Mouse (Mus musculus) liver, embryonic 11.5 days (tissue): ENCODE results near the gene Olfr609. TPM values are rescaled to one million over a fixed set of nuclear protein-coding genes. Genes with fewer than 3 reads are reported as not detected.
"Not testable (repeated sequence)": the region's sequence is repeated elsewhere in the genome, so short reads cannot be mapped to it uniquely, and the experiment has no call there.

Source experiments
- ATAC-seq: fragments of 200-750 bp; cut with Nextera tagmentation; replicated peaks from 2 replicates; pipeline ENCODE4 v1.8.0; 2017; ENCODE audit warnings: moderate number of reproducible peaks, mild to moderate bottlenecking, moderate TSS enrichment, moderate library complexity; ENCODE audit not compliant: low FRiP score
- DNase-seq: peaks from one replicate; pipeline ENCODE4 v3.0.0-alpha.2; 2017; ENCODE audit warnings: low spot score
- H3K27ac ChIP-seq: fragments of 300-500 bp; sonication (generic); 2 replicates; pipeline ENCODE4 v1.5.1; 2014; ENCODE audit warnings: mild to moderate bottlenecking, low read depth, low read length, control low read depth
- H3K27me3 ChIP-seq: fragments of 300-500 bp; sonication (generic); replicated peaks from 2 replicates; pipeline ENCODE4 v1.6.1; 2014; ENCODE audit warnings: low read length, mixed read lengths; ENCODE audit not compliant: control insufficient read depth, insufficient read depth
- H3K36me3 ChIP-seq: fragments of 300-500 bp; sonication (generic); 2 replicates; pipeline ENCODE4 v1.6.1; 2014; ENCODE audit warnings: mild to moderate bottlenecking, low read length, moderate library complexity, mixed read lengths; ENCODE audit not compliant: control insufficient read depth, insufficient read depth
- H3K4me1 ChIP-seq: fragments of 300-500 bp; sonication (generic); replicated peaks from 2 replicates; pipeline ENCODE4 v1.6.1; 2014; ENCODE audit warnings: low read length, mixed read lengths; ENCODE audit not compliant: control insufficient read depth, insufficient read depth
- H3K4me2 ChIP-seq: fragments of 300-500 bp; sonication (generic); 2 replicates; pipeline ENCODE4 v1.6.1; 2014; ENCODE audit warnings: mild to moderate bottlenecking, control low read depth, moderate library complexity
- H3K4me3 ChIP-seq: fragments of 300-500 bp; sonication (generic); 2 replicates; pipeline ENCODE4 v1.5.1; 2014; ENCODE audit warnings: low read depth, low read length, control low read depth
- H3K9ac ChIP-seq: fragments of 300-500 bp; sonication (generic); 2 replicates; pipeline ENCODE4 v1.6.1; 2014; ENCODE audit warnings: low read depth, low read length, control low read depth
- H3K9me3 ChIP-seq: fragments of 300-500 bp; sonication (generic); 2 replicates; pipeline ENCODE4 v1.6.1; 2016; ENCODE audit warnings: low read length, inconsistent platforms, mixed read lengths; ENCODE audit not compliant: control insufficient read depth
- WGBS: fragments of 180-500 bp; shearing (Covaris S2); extraction: QIAGEN DNeasy Blood & Tissue Kit; methylation state at CpG from one replicate; pipeline ENCODE4 v1.1.7; 2014; 5-methylcytosine and 5-hydroxymethylcytosine counted together
- polyA plus RNA-seq: library from polyadenylated mRNA; unstranded; fragments of >200 nt; fragmentation: Nextera tagmentation; extraction: Ambion mirVana; gene quantifications from 2 replicates; pipeline ENCODE4 v1.2.1, GENCODE M21; 2014

Olfr609 gene
- not detected in 2 replicates for polyA plus RNA-seq

DNA sequence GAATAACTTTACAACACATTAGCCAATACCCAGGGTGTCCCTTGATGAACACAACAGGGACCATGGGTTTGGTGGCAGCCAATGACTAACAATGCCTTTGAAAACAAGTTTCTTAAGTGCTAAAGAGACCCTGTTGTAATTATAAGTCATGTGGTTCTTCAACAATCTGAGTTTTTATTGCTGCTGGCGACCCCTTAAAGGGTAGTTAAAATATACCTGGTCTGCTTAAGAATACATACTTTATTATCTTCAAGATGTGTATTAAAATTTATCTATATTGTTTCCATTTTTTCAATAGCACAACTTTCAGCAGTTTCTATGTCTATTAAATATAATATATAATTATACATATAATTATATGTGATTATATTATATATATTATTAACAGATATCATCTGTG lies at the start of gene Olfr609:
Gene Olfr609 (minus strand): TSS at position 101 of the 400 bp plus-strand sequence.
- DNase-seq, result no peak
- H3K4me2 ChIP-seq, result no peak within 1 kb of the TSS
- H3K9ac ChIP-seq, result no peak within 1 kb of the TSS
- H3K27ac ChIP-seq, result no peak within 1 kb of the TSS
- H3K27me3 ChIP-seq, result no peaks in the 10 kb centered on the region
- H3K4me1 ChIP-seq, result no peaks in the 10 kb centered on the region
- ATAC-seq, result no peak
- H3K36me3 ChIP-seq, result no peaks in the 10 kb centered on the region
- no peak within 1 kb of the TSS for H3K4me3 ChIP-seq
- no peaks in the 10 kb centered on the region for H3K9me3 ChIP-seq
- 61% methylated on average over 1 of the region's 1 CpGs for WGBS

DNA sequence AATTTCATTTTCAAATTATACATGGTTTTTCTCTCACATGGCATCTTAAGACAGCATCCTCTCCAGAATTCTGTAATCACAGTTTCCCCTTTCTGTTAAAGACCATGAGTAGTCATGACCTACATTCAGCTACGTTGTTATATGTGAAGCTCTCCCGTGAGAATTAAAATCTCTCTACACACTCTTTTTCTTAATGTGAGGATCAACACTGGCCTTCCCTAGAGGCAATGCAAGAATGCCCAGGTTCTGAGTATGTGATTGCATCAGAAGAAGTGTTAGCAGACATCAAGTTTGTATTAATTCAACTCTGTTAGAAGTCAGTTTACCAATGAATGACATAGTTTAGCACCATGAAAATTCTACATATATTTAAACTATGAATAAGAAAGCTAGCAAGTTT lies 44.8 kb upstream of the Olfr609 start, which contains the start of gene Olfr612:
Gene Olfr612 (minus strand): TSS at position 101 of the 400 bp plus-strand sequence.
- not testable (repeated sequence) for H3K4me2 ChIP-seq, H3K4me1 ChIP-seq, H3K9ac ChIP-seq, H3K4me3 ChIP-seq, H3K9me3 ChIP-seq, H3K27ac ChIP-seq, H3K36me3 ChIP-seq, ATAC-seq, H3K27me3 ChIP-seq, DNase-seq
- 75% methylated on average over 2 of the region's 2 CpGs for WGBS

DNA sequence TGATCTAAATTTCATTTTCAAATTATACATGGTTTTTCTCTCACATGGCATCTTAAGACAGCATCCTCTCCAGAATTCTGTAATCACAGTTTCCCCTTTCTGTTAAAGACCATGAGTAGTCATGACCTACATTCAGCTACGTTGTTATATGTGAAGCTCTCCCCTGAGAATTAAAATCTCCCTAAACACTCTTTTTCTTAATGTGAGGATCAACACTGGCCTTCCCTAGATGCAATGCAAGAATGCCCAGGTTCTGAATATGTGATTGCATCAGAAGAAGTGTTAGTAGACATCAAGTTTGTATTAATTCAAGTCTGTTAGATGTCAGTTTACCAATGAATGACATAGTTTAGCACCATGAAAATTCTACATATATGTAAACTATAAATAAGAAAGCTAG lies 22.9 kb upstream of the Olfr609 start, which contains the start of gene Olfr611:
Gene Olfr611 (minus strand): TSS at position 101 of the 400 bp plus-strand sequence.
- H3K9ac ChIP-seq, H3K4me1 ChIP-seq, H3K36me3 ChIP-seq, H3K9me3 ChIP-seq, DNase-seq, ATAC-seq, H3K4me3 ChIP-seq, H3K27me3 ChIP-seq, H3K4me2 ChIP-seq, H3K27ac ChIP-seq: not testable (repeated sequence)
- WGBS, result 64% methylated on average over 1 of the region's 1 CpGs

DNA sequence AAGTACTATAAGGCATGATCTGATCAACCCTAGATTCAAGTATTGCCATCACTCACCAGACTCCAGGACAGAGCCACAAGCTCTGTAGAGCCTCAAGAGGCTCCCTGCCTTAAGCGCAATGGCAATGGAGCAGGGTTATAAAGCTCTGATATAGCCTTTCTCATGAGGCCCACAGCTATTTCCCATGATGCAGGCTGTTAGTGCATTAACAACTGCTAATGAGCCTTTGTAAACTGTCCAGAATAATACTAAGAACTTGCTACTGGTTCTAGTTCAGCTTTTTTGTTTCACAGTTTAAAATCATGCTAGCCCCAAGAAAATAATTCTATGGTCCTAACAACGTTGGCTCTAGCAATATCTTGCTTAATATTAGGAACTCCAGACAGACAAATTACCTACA lies 14.2 kb upstream of the Olfr609 start, which contains the start of gene Olfr610:
Gene Olfr610 (minus strand): TSS at position 101 of the 400 bp plus-strand sequence.
- Histone ChIP-seq H3K4me3 (no peak within 1 kb of the TSS), H3K27ac (no peak within 1 kb of the TSS), H3K27me3 (no peaks in the 10 kb centered on the region), H3K4me2 (no peak within 1 kb of the TSS), H3K9ac (no peak within 1 kb of the TSS), H3K36me3 (no peaks in the 10 kb centered on the region), H3K4me1 (no peaks in the 10 kb centered on the region), H3K9me3 (no peaks in the 10 kb centered on the region)
- DNase-seq (no peak), ATAC-seq (no peak)
- WGBS, result 71% methylated on average over 2 of the region's 2 CpGs

DNA sequence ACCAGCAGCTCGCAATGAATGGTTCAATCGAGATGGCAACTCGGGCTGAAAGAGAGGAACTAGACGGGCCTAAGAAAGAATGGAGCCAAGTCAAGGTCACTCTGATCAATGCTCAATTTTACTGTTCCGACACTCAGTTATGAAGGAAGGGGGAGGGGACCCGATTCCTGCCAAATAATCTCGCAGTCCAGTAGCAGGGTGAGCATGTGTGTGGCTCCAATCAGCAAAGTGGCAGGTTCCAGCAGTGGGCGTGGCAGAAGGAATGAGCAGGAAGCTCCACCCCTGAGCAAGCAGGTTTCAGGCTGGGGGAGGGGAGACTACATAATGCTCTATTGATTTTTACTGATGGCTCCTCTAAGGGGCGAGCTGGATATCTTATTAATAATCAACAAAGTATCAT lies 20.8 kb downstream of the Olfr609 start:
- not testable (repeated sequence) for H3K9me3 ChIP-seq, H3K9ac ChIP-seq, H3K4me2 ChIP-seq, H3K36me3 ChIP-seq, ATAC-seq, DNase-seq, H3K4me3 ChIP-seq, H3K4me1 ChIP-seq, H3K27me3 ChIP-seq, H3K27ac ChIP-seq
- WGBS, result 81% methylated on average over 9 of the region's 9 CpGs

DNA sequence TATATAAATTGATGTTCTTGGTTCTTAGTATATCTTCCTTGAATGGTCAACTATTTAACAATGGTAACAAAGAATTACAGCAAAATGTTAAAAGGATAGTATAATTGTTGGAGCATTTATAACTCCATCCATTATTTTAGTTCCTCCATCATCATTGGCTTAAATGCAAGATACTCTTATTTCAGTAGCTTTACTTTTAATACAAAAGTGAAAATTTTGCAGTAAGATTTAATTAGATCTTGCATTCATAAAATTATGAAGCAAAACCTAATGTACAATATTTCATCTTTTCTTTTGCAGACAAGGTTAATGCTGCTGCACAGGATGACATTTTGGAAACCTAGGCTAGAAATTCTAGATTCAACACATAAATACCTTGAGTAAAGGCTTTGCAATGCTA lies 28.3 kb downstream of the Olfr609 start, which contains the start of gene Olfr608:
Gene Olfr608 (plus strand): TSS at position 301 of the 400 bp plus-strand sequence.
- DNase-seq (no peak), ATAC-seq (no peak)
- Histone ChIP-seq H3K27ac (no peak within 1 kb of the TSS), H3K9me3 (no peaks in the 10 kb centered on the region), H3K4me1 (no peaks in the 10 kb centered on the region), H3K27me3 (no peaks in the 10 kb centered on the region), H3K4me2 (no peak within 1 kb of the TSS), H3K36me3 (no peaks in the 10 kb centered on the region), H3K9ac (no peak within 1 kb of the TSS), H3K4me3 (no peak within 1 kb of the TSS)

DNA sequence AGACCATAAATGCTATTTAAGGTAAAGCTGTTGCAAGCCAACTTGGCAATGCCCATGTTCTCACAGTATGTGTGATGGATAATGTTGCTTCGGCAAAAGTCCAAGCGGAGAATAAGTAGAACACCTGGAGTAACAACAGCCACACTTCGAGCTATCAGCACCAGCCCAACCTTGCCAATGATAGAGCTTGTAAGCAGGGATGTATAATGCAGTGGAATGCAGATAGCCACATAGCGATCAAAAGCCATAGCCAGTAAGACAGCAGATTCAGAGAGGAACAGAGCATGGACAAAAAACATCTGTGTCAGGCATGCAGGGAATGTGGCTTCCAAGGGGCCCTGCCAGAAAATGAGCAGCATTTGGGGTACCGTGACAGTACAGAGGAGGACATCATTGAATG lies 37.3 kb downstream of the Olfr609 start:
- Histone ChIP-seq H3K36me3 (no peaks in the 10 kb centered on the region), H3K9me3 (no peaks in the 10 kb centered on the region), H3K27me3 (no peaks in the 10 kb centered on the region), H3K9ac (no peak overlapping the region), H3K4me3 (no peak overlapping the region), H3K4me1 (no peaks in the 10 kb centered on the region), H3K27ac (no peak overlapping the region), H3K4me2 (no peak overlapping the region)
- DNase-seq (no peak), ATAC-seq (no peak)
- 87% methylated on average over 5 of the region's 5 CpGs for WGBS

DNA sequence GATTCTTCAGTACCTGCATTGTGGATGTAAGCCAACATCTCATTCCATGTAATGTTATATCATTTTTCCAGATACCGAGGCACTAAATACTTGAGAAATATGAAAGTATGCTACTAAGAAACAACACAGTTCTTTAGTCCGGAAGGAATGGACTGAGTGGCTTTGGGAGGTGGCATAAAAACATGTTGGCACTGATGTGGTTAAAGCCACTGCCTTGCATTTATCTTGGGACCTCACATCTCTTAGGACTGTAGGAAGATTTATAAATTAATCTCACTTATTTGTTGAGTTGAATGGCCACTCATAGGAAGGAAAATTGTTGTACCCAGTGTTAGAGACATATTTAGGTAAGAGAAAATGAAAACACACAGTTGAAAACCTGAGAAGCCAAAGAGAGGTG lies 49.1 kb downstream of the Olfr609 start, which contains the start of gene Olfr606:
Gene Olfr606 (plus strand): TSS at position 301 of the 400 bp plus-strand sequence.
- Histone ChIP-seq H3K9ac (no peak within 1 kb of the TSS), H3K36me3 (no peaks in the 10 kb centered on the region), H3K9me3 (no peaks in the 10 kb centered on the region), H3K4me3 (no peak within 1 kb of the TSS), H3K27ac (no peak within 1 kb of the TSS), H3K4me2 (no peak within 1 kb of the TSS), H3K4me1 (no peaks in the 10 kb centered on the region), H3K27me3 (no peaks in the 10 kb centered on the region)
- WGBS, result 85% methylated on average over 2 of the region's 2 CpGs
- ATAC-seq (no peak), DNase-seq (no peak)

DNA sequence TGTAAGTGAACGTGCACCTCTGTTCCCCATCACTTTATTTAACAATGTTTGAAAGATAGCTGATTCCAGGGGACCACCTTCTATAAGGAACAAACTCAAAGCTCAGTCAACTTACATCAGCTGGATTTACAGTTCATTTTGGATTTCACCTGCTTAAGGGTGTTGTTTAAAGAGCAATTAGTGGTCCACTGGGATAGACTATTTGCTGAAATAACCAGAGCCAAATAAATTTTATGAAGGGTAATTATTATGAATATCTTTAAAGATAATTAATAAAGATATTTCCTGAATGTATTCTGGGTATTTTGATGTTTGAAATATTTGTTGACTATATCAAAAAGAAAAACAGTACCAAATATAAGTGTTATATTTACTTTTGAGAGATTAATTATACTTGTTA lies 52.5 kb downstream of the Olfr609 start, which contains the start of gene Olfr605:
Gene Olfr605 (minus strand): TSS at position 101 of the 400 bp plus-strand sequence.
- WGBS, result 90% methylated on average over 1 of the region's 1 CpGs
- Histone ChIP-seq H3K27ac (no peak within 1 kb of the TSS), H3K4me2 (no peak within 1 kb of the TSS), H3K9me3 (no peaks in the 10 kb centered on the region), H3K4me3 (no peak within 1 kb of the TSS), H3K36me3 (no peaks in the 10 kb centered on the region), H3K4me1 (no peaks in the 10 kb centered on the region), H3K9ac (no peak within 1 kb of the TSS), H3K27me3 (no peaks in the 10 kb centered on the region)
- DNase-seq, result no peak
- no peak for ATAC-seq
